Mouse (Mus musculus) left cerebral cortex, postnatal 14 days (tissue): ENCODE measurements around the gene Mitf. TPM values are rescaled to one million over a fixed set of nuclear protein-coding genes. Genes with fewer than 3 reads are reported as not detected.

Source experiments
- DNase-seq, 2 experiments: peaks; one replicate each; pipeline ENCODE4 v3.0.0; 2021 to 2022; ENCODE audit warnings: low spot score in 2 of 2, mixed read lengths in 1 of 2
- intact Hi-C: fragments of 180-260 bp; cut with DNase I; formaldehyde crosslinking; loops from one replicate; pipeline ENCODE4 v1.15.1; 2025
- long read RNA-seq, 2 experiments: library from polyadenylated mRNA; stranded (forward); transcript quantifications; one replicate each; pipeline ENCODE4 v2.0.0; 2021
- total RNA-seq, 2 experiments: library from RNA; stranded (reverse); gene quantifications; 2 replicates each; pipeline ENCODE4 v1.2.3; 2021

The Mitf gene
- total RNA-seq: 1 to 10 TPM; 5.0 to 5.5 TPM
- long read RNA-seq, experiment 1, partial matches to known transcripts: 0 of 2 reads
- long read RNA-seq, experiment 1, other reads (novel, unspliced or antisense): 2 of 2 reads
- long read RNA-seq, experiment 2: 0 reads

DNA sequence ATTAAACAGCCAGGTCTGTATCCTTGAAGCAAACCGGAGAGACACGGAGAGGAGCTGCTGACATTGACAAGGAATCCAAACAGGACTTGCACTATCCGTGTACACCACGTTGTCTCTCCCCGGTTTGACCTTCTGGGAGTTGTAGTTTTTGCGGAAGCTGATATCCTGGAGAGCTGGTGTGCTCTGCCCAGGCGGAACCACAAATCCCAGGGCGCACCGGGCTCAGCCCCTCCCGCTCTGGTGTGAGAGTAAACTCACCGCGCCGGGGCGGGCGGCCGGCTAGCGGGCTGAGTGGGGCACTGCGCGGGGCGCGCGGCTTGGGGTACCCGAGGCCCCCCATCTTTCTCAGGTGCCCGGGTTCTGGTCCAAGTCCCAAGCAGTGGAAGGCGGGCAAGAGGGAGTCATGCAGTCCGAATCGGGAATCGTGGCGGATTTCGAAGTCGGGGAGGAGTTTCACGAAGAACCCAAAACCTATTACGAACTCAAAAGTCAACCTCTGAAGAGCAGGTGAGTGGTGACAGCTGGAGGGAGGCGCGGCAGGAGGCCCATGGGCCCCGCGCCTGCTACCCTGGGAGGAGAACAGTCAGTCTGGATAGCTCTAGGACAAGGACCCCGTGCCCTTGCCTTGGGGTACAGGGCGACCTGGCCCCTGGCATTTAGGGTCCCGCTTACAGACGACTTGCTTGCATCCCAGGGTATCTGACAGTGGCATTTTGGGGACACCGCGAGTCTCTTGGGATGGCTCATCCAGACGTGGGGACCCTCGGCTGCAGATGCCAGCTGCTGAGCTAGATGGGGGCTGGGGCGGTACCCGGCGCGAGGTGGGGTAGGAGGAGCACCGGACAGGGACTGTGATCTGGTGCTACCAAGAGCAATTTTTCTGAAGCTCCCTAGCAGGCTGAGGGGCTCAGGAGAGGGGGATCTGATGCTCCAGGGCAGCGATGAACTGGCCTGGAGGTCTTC lies at the start of gene Mitf:
Gene Mitf (plus strand): TSS at position 272 of the 963 bp plus-strand sequence.
- intact Hi-C loops: no loop called here
- DNase-seq: peak; percentile 92 to 93

DNA sequence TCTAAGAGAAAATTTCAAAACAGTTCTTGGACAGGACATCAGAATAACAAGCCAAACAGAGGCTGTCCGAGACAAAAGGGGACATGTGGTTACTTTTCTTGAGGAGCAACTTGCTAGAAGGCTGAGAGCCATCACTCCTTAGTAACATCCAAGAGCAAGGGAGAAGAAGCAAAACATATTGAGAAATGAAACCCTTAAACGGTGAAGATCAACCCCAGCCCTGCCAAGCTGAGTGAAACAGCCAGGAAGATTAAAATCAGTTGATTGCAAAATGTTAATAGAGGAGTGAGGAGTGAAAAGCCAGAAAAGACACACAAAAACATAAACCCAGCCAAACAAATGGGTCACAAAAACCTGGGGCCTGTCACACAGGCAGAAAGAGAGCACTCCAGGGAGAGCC lies 49.5 kb upstream of the Mitf start:
- intact Hi-C loops: no loop called here
- no peak for DNase-seq

DNA sequence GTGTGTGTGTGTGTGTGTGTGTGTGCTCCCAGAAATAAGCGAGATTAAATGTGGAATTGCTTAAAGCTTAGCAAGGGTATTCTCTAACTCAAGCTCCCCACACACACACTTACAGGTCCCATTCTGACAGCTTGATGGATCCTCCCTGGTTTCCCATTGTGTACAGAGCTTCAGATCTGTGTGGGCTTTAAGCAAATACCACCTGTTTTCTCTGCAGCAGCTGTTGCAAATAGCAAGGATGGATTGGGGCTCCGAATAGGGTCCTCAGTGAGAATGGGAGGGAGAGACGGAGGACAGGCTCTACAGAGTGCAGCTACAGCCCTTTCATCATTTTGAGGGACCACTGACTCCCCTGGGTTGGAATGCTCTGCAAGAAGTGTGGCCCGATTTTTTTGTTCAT lies 48.0 kb upstream of the Mitf start:
- intact Hi-C loops: no loop called here

DNA sequence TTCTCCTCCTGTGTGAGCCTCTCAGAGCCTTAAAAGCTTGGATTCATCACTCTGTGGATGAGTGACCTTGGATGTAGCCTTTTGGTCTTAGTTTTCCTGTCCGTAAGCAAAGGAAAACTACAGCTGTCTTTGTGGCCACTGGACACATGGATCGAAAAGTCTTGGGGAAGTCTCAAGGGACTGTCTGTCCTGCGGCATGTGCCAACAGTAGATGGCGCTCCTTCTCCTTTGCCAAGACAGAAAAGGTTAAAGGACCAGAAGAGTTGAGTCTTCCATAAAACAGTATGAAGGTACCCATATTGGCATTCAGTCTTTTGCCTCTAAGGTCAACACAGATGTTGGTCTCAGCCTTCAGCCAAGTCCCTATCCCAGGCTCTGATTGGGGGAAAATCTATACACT lies 47.6 kb upstream of the Mitf start:
- peak; percentile 39 to 67 for DNase-seq
- intact Hi-C loops: no loop called here

More for the DNA sequence above, 48.0 kb upstream of the Mitf start:
- no peak for DNase-seq

DNA sequence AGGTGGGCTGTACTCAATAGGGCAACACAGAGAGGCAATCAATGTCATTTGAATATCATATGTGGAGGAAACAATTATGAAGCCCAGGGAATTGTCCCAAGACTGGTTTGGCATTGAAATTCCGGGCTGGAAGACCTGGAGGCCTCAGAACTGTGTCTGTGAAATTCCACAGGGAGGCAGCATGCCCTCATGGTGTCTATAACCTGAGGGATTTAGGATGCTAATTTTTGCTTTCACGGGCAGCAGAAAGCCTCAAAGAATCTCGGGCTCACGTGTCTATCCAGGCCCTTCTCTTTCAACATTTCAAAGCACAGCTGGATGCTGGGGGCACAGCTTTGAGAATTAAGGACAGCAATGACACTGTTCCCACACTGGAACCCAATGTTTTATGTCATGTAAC lies 45.5 kb upstream of the Mitf start:
- intact Hi-C loops: loop anchor here (1.0 kb wide), 1 partner anchor 242 kb away; no protein-coding TSS in a partner anchor
- DNase-seq: peak; percentile 64 to 70

DNA sequence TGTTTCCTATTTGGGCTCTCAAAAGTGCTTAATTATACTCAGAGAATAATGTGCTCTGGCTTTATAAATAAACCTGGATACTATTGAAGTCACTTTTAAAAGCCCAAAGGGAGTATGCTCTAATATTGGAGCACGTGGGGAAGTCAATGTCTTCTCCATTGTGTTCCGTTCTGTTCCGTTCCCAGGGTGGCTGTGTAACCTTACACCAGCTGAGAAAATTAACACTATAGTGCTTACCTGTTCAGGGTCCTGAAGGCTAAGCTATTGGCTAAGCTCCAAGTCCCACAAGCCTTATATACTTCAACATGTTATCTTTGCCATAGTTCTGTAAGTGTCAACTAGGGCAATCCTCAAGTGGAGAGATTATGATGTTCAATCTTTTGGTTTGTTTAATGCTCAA lies 42.9 kb upstream of the Mitf start:
- no peak for DNase-seq

DNA sequence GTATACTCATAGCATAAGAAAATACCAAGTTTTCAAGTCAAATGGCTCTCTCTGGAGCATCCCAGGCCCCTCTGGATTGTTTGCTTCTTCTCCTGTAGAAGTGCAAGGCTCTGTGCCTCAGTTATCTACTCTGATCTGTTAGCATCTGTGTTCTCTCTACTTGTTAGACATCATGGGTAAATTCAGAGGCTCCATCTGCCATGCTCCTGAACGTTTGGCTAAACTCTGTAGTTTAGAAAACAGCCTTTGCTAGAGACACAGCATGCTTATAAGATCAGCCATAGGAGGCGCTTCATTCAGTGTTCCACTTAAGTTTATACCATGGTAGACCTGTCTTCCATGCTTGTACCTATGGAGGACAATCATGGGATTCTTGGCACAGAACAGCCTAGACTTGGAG lies 39.0 kb upstream of the Mitf start:
- no peak for DNase-seq
- intact Hi-C loops: no loop called here

More for the DNA sequence above, 42.9 kb upstream of the Mitf start:
- intact Hi-C loops: no loop called here

DNA sequence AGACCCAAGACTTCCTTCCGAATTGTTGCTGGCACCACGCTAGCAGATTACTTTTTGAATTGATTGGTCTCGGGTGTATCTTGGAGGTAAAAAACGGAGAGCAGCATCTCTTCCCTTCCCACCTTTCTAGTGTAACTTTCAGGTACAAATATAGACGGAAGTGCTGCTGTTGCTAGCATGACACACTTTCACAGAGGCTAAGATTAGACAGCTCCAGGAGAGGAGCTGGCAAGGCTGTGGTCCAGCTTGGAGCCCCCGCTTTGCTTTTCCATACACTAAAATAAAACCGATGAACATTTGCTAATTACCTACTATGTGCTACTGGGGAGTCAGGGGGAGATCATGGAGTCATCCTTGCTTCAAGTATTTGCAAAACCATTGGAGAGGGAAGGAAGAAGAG lies 37.3 kb upstream of the Mitf start:
- intact Hi-C loops: no loop called here
- peak in 1 of 2 experiments; percentile 25 for DNase-seq

DNA sequence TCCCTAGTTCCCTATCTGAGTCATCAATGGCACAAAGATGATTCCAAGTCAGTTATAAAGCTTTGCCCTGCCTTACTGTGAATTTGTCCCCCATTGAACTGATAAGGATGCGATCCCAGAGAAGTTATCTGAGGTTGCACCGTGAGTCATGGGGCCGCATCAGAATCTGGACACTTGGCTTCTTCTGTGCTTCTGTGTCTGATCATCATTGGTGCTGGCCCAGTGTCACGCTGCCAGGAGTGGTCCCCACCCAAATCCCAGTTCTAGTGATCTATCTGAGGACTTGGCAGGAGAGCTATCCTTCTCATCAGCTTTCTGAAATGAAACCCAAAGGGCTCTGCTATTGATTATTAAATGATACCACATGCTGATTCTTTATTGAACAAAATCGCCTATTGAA lies 25.5 kb upstream of the Mitf start:
- DNase-seq: no peak
- intact Hi-C loops: no loop called here

DNA sequence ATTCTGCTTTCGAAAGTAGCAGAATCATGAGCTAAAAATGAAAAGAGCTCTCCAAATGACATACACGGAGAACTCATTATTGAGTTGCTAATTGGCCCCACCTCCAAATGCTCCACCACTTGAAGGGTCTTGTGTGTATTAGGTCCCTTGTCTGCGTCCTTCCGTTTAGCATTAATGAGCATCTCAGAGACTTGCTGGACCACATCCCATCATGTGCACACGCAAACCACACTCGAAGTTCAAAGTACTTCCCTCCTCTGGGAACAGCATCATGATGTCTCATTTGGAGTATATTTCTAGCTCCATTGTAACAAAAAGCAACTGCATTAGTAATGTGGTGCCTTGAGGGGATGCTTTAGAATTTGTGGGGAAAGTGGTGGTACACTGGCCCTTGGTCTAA lies 24.6 kb upstream of the Mitf start:
- intact Hi-C loops: no loop called here
- DNase-seq: no peak

DNA sequence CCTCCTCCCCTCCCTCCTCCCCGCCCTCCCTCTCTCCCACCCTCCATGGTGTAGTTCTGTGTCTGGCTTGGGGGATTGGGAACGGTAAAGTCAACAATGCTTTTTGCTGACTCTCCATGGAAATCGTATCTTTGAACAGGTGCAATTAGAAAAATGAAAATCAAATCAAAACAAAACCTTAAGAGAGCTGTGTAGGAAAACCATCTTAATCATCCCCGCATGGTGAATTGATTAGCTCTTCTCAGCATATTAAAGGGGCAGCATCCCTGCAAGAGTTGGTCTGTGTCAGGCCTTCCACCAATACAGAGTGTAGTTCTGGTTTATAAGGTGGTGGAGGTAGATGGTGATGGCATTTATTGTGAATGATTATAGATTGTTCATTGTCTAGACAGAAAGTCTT lies 20.0 kb upstream of the Mitf start:
- intact Hi-C loops: no loop called here
- DNase-seq: no peak

DNA sequence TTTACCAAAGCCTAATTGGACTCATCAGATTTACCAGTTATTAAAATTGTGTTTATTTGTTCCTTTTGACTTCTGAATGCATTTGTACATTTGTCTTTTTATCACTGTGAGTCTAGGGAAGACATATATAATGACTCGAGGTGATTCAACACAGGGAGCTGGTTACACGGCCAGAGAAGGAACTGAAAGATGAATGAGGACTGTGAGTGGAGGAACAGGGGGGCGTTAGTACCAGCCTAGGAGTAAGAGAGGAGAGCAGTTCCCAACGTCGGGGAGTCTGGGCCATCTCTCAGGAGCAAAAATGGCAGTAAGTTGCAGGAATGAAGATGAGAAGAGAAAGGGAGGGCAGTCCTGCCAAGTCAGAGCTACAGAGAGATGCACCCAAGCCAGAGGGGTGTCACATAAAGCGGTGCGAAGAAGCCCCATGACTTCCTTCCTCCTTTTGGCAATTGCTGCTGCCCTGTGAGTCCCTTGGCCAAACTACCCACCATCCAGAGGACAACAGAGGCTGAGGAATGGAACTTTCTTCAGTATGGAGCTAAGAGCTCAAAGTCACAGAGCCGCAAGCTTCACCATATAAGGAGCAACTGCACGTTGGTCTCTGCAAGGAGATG lies 18.4 kb upstream of the Mitf start:
- intact Hi-C loops: no loop called here
- no peak for DNase-seq

DNA sequence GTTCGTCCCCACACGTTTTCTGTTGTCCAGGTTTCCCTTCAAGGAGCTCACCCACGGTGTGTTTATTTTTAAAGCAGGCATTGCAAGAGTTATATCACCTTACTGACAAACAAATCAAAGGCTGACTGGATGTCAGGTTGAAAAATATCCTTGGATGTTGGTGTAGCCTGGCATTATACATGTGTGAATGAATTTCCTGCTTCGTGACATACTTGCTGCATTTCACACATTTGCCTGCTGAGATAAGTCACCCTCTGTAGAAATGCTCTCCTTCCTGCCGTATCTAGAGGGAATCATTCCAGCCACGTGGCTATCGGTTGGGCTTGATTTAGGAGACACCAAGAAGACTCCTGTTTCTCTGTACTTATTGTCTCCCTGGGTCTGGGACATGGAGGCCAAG lies 17.2 kb upstream of the Mitf start:
- DNase-seq: peak in 1 of 2 experiments; percentile 39
- intact Hi-C loops: no loop called here

DNA sequence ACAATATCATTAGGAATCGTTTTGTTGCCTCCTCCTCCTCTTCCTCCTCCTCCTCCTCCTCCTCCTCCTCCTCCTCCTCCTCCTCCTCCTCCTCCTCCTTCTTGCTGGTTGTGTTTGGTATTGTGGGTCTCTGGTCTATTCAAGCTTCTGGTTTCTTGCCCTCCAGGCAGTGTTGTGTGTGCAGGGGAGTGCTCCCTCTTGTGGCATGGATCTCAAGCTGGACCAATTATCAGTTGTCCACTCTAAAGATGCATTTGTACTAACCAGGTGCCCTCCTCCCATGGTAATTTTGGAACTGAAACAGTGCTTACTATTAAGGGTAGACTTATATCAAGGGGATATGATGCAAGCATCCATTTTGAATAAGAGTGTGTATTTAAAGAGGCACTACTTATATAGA lies 14.7 kb upstream of the Mitf start:
- intact Hi-C loops: no loop called here
- DNase-seq: no peak

DNA sequence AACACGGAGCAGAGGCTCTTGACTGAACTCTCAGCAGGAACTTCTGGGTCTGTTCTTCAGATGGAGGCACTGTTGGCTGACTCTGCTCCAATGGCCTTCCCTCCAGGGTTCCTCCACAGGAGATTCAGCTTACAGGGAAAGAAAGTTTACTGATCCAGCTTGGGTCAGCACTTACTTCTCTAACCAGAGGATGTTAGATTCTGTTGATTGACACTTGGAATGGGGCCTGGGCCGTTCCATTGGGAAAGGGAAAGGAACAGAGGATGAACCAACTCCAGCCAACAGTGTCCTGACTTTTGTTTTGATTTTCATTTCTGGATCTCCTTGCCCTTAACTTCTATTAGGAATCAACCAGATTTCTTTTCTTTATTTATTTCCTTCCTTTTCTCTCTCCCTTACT lies 11.7 kb upstream of the Mitf start:
- no peak for DNase-seq
- intact Hi-C loops: no loop called here

DNA sequence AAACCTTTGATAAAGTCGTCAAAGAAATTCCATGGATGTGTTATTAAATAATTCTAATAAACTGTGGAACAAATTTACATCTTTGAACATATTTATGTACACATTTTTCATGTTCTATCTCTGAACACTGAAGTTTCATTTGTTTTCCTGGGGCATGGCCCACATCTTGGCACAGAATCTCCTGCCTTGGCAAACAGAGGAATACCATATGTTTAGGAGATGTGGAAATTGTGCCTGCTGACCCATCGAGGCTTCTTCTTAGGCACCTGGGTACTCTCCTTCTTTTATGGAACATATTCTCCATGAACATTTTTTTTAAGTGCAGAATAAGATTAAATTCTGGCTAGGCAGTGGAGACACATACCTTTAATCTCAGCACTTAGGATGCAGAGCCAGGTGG lies 6.2 kb upstream of the Mitf start:
- intact Hi-C loops: no loop called here

DNA sequence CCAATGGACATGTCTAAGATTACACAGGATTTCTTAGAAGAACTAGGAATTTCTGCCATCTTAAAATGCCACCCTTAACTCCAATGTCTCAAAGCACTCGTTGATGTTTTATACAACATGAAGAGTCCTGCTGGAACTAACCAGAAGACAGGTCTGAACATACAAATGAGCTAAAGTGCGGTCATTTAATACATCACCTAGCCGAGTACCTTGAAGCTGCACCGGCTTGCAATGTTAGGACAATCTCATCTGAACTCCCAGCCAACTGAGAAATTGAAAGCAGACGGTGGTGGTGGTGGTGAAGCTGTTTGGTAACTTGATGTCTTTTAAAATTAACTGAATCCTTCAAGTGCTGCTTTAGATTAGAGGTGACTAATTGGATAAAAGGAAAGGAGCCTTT lies 801 bp upstream of the Mitf start:
- intact Hi-C loops: no loop called here
- DNase-seq: no peak

More for the DNA sequence above, 6.2 kb upstream of the Mitf start:
- DNase-seq: no peak

DNA sequence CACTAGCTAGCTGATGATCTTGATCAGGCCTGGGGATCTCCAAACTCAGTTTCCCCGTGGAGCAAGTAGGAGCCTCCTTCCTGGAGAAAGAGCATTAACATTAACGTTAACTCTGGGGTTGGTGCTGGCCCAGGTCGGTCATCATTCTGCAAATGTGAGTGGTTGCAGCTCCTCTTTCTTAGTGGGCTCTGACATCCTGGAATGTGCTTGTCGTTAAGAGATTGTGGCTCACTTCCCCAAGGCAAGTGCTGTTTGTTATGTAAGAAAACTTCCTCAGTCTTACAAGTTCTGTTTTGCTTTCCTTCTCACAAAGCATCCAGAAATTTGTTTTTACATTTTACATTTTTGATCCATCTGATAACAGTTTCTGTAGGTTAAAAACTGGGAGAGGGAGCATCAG lies 7.3 kb downstream of the Mitf start:
- intact Hi-C loops: no loop called here

DNA sequence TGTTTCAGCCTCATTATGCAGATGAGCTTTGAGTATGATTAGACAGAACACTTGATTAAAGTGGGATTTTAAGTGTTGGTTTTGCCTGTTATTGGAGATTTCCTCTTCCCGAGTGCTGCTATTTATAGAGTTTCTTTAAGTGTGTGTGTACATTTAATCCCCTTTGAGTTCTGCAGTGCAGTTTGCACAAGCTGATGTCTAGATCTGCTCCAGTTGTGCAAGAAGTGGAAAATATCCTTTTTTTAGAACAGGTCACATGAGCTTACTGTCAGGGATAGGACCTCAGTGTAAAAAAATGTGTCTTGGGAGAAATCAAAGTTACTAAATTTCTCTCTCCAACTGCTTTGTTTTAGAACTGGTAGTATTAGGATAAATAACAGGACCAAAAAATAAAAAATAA lies 8.9 kb downstream of the Mitf start:
- intact Hi-C loops: no loop called here

More for the DNA sequence above, 7.3 kb downstream of the Mitf start:
- DNase-seq: no peak

DNA sequence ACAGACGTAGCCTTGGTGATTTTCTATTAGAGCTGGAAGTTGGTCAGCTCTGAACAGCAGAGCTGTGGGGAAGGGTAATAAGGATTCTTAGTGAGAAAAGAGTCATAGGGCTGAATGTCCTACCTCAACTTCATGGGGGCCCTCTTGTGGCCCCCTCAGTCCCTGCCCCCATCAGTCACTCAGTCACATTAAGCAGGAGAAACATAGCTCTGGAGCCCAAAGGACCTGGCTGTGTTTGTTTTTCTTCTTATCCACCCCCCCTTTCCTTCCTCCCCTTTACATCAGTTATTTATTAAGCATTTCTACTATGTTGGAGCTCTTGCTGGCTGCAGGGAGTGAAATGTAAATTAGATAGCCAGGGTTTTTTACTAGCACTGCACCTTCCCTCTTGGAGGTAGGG lies 10.0 kb downstream of the Mitf start:
- DNase-seq: no peak
- intact Hi-C loops: no loop called here

More for the DNA sequence above, 8.9 kb downstream of the Mitf start:
- no peak for DNase-seq

DNA sequence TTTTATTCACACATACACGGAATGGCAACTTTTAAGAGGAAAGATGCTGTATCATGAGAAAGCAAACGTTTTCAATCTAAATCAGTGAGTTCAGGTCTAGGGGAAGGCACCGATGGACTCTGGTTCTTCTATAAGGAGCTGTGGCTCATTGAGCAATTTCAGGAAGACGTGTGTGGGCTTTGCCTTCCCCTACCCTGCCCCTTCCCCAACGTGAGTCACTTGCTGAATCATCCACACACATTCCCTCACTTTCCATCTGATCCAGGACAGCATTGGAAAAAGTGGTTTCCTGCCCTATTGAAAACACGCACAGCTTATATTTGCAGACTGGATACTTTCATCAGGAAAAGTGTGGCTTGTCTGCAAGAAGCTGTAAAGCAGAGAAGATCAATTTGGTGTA lies 11.3 kb downstream of the Mitf start:
- intact Hi-C loops: no loop called here
- DNase-seq: no peak
